In genomic region chr5:112255426-112255825, GRCm38 (mm10) we compare ENCODE assay signal across 8 mouse cellular contexts. TPM values are rescaled to one million over a fixed set of nuclear protein-coding genes. Genes with fewer than 3 reads are reported as not detected.
DNase-seq lines count a peak whose midpoint lies in the region; TF ChIP-seq lines count a peak whose summit lies in the region.

Gene Crybb1, plus strand, starts transcription at chr5:112255815.

- WGBS in lung, adult 2 months, result 29% methylated on average over 3 of the region's 3 CpGs

- no peak for TF ChIP-seq CTCF in lung, adult 2 months (IDR thresholded peaks at IDR 0.05; ENCODE audit: insufficient read depth, low read length)

- TF ChIP-seq POLR2A in lung, adult 2 months (IDR thresholded peaks at IDR 0.05; ENCODE audit: borderline replicate concordance, extremely low read depth, low read depth, low read length), result no peak

- H3K4me1 ChIP-seq in lung, adult 2 months (ENCODE audit: control insufficient read depth, insufficient read depth, low read length), result peaks cover 4% of the 10 kb centered on the region

- DNase-seq in lung, postnatal 14 days, result peak; percentile 45
- no peak for DNase-seq in lung, adult 2 months
- peak; percentile 92 for DNase-seq in cerebellum, adult 11-12 months
- peak; percentile 54 for DNase-seq in gastrocnemius, postnatal 10 days
- DNase-seq in kidney, postnatal 36 days, result peak; percentile 49 to 73
- peak; percentile 51 for DNase-seq in ovary, postnatal 14 days (ENCODE audit: low spot score)
- DNase-seq in spleen, adult 18-20 months, result no peak
- no peak for DNase-seq in urinary bladder, postnatal 25 days (ENCODE audit: low spot score)

- no peak within 1 kb of the TSS for H3K4me3 ChIP-seq in lung, adult 2 months (replicated peaks; ENCODE audit: extremely low read depth, low read depth, low read length)

RNA-seq across cellular contexts. Expression of gene Crybb1, which starts in this region (rescaled TPM):
- polyA plus RNA-seq in lung, adult 2 months (2012; rRNA removed), result 0.14 TPM in 1 of 2 replicates, not detected in the other
- total RNA-seq in gastrocnemius, postnatal 10 days (2021), result 1 to 10 TPM; 1.4 to 1.7 TPM

Comparison
In these comparisons a context has a peak if more than half of its experiments do, and no peak if none do; other contexts are left out.
1. DNase-seq: peak in lung, postnatal 14 days (single experiment), cerebellum, adult 11-12 months (single experiment), gastrocnemius, postnatal 10 days (single experiment), kidney, postnatal 36 days (2 of 2) and ovary, postnatal 14 days (single experiment); none in lung, adult 2 months (single experiment), spleen, adult 18-20 months (0 of 2) and urinary bladder, postnatal 25 days (single experiment).